Mouse (Mus musculus) cortical plate, adult 2 months (tissue): Measurements from ENCODE around the gene Wnt11.

Experiments used
- CTCF ChIP-seq: fragments of 200-500 bp; IDR thresholded peaks from 2 replicates; pipeline ENCODE4 v1.5.1; 2011; ENCODE audit warnings: mild to moderate bottlenecking, control low read depth, low read length; ENCODE audit not compliant: insufficient read depth; ENCODE audit errors: extremely low read depth
- POLR2A ChIP-seq: fragments of 200-500 bp; IDR thresholded peaks from 2 replicates; pipeline ENCODE4 v1.6.1; 2011; ENCODE audit warnings: mild to moderate bottlenecking, low read length, control low read depth; ENCODE audit not compliant: insufficient read depth; ENCODE audit errors: extremely low read depth

GRCm38 (mm10) chr7:98894768-98895167 is 59.9 kb downstream of the Wnt11 start:
- no peak for TF ChIP-seq CTCF
- no peak for TF ChIP-seq POLR2A
